Mouse (Mus musculus) neural tube, embryonic 14.5 days (tissue): ENCODE data around the gene Pax2. TPM values are rescaled to one million over a fixed set of nuclear protein-coding genes. Genes with fewer than 3 reads are reported as not detected.
A peak's percentile ranks its signal among the peaks of the same experiment; 100 is the strongest.

Experiments
- ATAC-seq: fragments of 200-750 bp; cut with Nextera tagmentation; 2 replicates; pipeline ENCODE4 v1.8.0; 2017; ENCODE audit warnings: low read depth, mild to moderate bottlenecking, moderate TSS enrichment, moderate library complexity
- H3K27ac ChIP-seq: fragments of 300-500 bp; sonication (generic); 2 replicates; pipeline ENCODE4 v1.5.1; 2014; ENCODE audit warnings: low read depth, mild to moderate bottlenecking, control low read depth, low read length, moderate library complexity, mixed read lengths
- H3K27me3 ChIP-seq: fragments of 300-500 bp; sonication (generic); 2 replicates; pipeline ENCODE4 v1.6.1; 2014; ENCODE audit warnings: low read length; ENCODE audit not compliant: control insufficient read depth, insufficient read depth
- H3K36me3 ChIP-seq: fragments of 300-500 bp; sonication (generic); 2 replicates; pipeline ENCODE4 v1.6.1; 2014; ENCODE audit warnings: low read length, mixed read lengths; ENCODE audit not compliant: control insufficient read depth, insufficient read depth
- H3K4me1 ChIP-seq: fragments of 300-500 bp; sonication (generic); 2 replicates; pipeline ENCODE4 v1.6.1; 2014; ENCODE audit warnings: low read length; ENCODE audit not compliant: control insufficient read depth, insufficient read depth
- H3K4me2 ChIP-seq: fragments of 300-500 bp; sonication (generic); 2 replicates; pipeline ENCODE4 v1.6.1; 2014; ENCODE audit warnings: mild to moderate bottlenecking, low read depth, low read length, control low read depth
- H3K4me3 ChIP-seq: fragments of 300-500 bp; sonication (generic); 2 replicates; pipeline ENCODE4 v1.5.1; 2014; ENCODE audit warnings: low read depth, low read length, control low read depth, mixed read lengths
- H3K9ac ChIP-seq: fragments of 300-500 bp; sonication (generic); replicated peaks from 2 replicates; pipeline ENCODE4 v1.6.1; 2014; ENCODE audit warnings: low read depth, mild to moderate bottlenecking, control low read depth, low read length, mixed read lengths
- H3K9me3 ChIP-seq: fragments of 300-500 bp; sonication (generic); 2 replicates; pipeline ENCODE4 v1.6.1; 2016; ENCODE audit warnings: low read length; ENCODE audit not compliant: control insufficient read depth
- WGBS: fragments of 180-500 bp; shearing (Covaris S2); extraction: QIAGEN DNeasy Blood & Tissue Kit; methylation state at CpG from one replicate; pipeline ENCODE4 v1.1.7; 2014; 5-methylcytosine and 5-hydroxymethylcytosine counted together
- polyA plus RNA-seq: library from polyadenylated mRNA; unstranded; fragments of >200 nt; fragmentation: Nextera tagmentation; extraction: Ambion mirVana; gene quantifications from 2 replicates; pipeline ENCODE4 v1.2.1, GENCODE M21; 2014

Gene Pax2
- 23.8 and 27.0 TPM in 2 replicates for polyA plus RNA-seq

DNA sequence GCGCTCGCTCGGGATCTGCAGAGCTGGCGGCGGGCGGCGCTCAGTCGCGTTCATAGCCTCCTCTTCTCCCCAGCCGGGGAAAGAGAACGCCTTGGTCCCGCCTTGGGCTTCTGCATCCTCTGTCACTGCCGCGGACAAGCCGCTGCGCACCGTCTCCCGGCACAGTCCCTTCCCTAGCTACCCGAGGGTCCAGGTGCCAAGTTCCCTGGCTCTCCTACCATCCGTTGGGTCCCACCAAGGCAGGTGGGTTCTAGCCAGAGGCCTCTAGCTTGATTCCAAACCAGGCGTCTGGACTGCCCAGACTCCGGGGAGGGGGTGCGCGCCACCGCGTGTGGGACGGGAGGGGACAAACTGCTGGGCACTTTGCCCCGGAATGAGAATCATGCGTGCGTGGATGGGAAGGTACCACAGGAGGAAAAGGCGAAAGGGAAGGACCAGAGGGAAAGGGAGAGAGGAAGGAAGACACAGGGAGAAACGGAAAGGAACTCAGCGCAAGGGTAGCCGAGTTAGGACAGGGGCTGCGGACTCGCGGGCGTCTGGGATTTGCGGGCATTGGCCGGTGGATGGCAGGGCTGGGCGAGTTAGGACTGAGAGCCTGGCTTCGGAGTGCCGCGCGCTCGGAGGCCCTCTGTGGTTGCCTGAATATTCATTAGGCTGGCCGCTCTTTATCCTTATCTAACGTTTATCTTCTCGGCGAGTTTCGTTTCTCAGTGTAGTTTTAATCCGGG, at the start of gene Pax2:
Gene Pax2 (plus strand): TSS at position 353 of the 728 bp plus-strand sequence.
- H3K9ac ChIP-seq: peak within 1 kb of the TSS; percentile 75
- H3K4me1 ChIP-seq: peaks cover 15% of the 10 kb centered on the region
- H3K4me2 ChIP-seq: peak within 1 kb of the TSS; percentile 60
- H3K27ac ChIP-seq: peak within 1 kb of the TSS; percentile 87
- H3K9me3 ChIP-seq: no peaks in the 10 kb centered on the region
- H3K4me3 ChIP-seq: peak within 1 kb of the TSS; percentile 51
- H3K36me3 ChIP-seq: no peaks in the 10 kb centered on the region
- WGBS: under 1% methylated on average over 47 of the region's 52 CpGs
- no peak for ATAC-seq
- peaks cover 25% of the 10 kb centered on the region for H3K27me3 ChIP-seq

DNA sequence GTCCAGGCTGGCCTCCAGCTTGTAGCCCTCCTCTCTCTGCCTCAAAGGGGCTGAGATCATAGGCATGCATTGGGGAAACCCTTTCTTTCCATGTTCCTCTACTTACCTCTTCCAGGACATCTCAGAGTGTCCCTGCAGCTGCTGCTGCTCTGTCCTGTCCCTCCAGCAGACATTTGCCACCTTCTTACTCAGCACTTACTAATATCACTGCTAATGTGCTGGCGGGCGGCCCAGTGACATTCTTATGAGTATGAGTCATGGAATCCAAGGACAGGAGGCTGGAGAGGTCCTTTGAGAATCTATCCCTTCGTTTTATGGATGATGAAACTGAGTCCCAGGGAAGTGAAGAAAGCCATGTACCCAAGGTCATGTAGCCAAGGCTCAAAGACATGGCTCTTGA, 47.0 kb upstream of the Pax2 start:
- H3K9me3 ChIP-seq: no peaks in the 10 kb centered on the region
- 72% methylated on average over 3 of the region's 3 CpGs for WGBS
- H3K4me1 ChIP-seq: no peaks in the 10 kb centered on the region
- H3K36me3 ChIP-seq: no peaks in the 10 kb centered on the region
- no peak overlapping the region for H3K27ac ChIP-seq
- no peak overlapping the region for H3K9ac ChIP-seq
- no peak overlapping the region for H3K4me3 ChIP-seq
- no peak for ATAC-seq
- no peak overlapping the region for H3K4me2 ChIP-seq
- H3K27me3 ChIP-seq: no peaks in the 10 kb centered on the region; the same call in 1 of the 2 replicates

DNA sequence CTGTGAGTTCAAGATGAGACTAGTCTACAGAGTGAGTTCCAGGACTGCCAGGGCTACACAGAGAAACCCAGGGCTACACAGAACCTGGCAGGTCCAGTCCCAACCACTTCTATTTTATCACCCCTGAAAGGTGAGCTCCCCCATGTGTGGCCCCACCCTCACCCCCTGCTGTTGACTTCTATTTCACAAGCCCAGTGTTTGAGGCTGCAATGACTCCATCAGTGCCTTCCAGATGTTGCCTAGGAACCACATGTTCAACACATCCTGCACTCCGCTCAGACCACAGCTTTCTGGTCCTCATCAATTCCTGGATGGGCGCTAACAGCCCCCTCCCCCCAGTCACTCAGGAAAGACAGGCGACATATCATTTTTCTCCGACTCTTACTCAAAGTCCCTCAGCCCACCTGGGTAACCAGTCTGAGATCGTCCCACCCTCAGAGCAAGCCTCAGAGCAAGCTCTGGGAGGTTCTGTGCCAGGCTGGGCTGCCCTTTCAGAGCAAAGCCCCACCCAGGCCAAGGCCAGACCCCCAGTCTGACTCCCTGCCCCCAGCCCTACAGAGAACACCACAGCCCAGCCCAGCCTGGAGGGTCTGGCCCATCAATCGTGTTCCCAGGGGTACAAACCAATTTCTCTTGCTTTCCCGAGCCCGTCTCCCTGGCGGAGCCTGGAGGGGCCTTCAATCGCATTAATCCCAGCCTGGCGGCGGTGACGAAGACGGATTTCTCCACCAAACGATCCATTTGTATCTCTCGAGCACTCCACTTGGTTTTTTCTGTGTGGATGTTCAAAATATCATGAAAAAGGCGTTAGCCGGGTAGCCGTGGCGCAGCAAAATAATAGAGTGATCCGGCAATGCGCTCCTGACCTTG, 38.9 kb upstream of the Pax2 start:
- H3K36me3 ChIP-seq: no peaks in the 10 kb centered on the region
- H3K27me3 ChIP-seq: peaks cover 15% of the 10 kb centered on the region; the same call in 1 of the 2 replicates
- H3K9ac ChIP-seq: no peak overlapping the region
- H3K27ac ChIP-seq: peak overlapping the region; percentile 35; the same call in 1 of the 2 replicates
- H3K4me3 ChIP-seq: no peak overlapping the region
- ATAC-seq: no peak
- no peak overlapping the region for H3K4me2 ChIP-seq
- H3K9me3 ChIP-seq: no peaks in the 10 kb centered on the region
- peaks cover 12% of the 10 kb centered on the region for H3K4me1 ChIP-seq
- WGBS: 47% methylated on average over 22 of the region's 22 CpGs

DNA sequence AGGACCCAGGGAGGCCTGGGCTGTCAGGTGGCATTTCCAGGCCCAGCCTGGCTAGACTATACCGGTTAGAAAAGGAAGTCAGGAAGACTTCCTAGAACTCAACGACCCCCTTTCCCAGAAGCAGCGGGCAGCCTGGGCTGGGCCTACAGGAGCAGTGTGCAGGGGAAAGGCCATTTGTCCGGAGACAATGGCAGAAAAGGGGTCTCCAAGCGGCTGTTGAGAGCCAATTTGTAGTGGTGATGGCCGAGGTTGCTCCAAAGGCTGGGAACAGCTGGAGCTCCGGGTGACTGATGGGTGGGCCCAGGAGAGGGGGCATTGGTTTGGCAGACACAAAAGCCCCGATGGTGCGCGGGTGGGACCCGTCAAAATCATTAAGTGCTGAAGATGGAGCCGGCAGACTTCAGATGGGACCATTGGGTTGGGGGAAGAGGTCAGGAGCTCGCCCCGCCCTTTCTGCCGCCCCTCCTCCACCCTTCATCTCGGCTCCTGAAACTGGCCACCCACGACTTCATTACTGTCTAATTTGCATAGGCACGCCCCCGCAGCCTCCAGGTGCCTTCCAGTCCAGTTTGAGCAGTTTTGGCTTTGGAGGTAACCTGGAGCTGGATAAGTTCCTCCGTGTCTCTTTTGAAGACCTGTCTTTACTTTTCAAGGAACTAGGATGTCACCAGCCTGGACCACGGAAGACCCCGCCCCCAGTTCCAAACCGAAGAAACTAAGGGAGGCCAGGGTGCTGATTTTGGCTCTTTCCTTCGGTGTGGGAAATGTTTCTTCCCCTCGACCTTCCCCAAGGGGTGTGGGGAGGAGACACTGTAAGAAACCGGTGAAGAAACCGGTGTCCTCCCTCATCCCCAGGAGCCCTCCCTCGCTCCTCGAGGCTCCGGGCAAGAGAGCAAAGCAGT, 36.3 kb upstream of the Pax2 start:
- H3K4me3 ChIP-seq: peak overlapping the region; percentile 18; the same call in 1 of the 2 replicates
- peaks cover 18% of the 10 kb centered on the region for H3K4me1 ChIP-seq
- no peaks in the 10 kb centered on the region for H3K36me3 ChIP-seq
- peaks cover 26% of the 10 kb centered on the region for H3K27me3 ChIP-seq
- no peaks in the 10 kb centered on the region for H3K9me3 ChIP-seq
- 3% methylated on average over 30 of the region's 30 CpGs for WGBS
- H3K4me2 ChIP-seq: peak overlapping the region; percentile 47
- ATAC-seq: no peak
- H3K9ac ChIP-seq: 0 out of 2 replicates have a peak overlapping the region, but pooled peaks have one; percentile 4
- no peak overlapping the region for H3K27ac ChIP-seq

DNA sequence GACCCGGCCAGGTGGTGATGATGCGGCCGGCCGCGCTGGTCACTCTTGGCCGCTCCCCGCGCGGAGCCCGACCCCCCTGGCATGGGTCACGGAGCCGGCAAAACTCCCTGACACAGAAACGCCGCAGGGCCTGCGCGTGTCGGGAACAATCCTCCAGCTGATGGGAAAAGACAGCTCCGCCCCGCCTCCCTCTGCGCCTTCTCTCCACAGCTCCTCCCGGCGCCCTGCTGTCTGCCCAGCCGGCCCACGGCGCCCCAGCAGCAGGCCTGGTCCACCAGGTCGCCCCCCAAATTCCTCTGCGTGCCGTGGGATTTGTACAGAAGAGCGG, 35.7 kb upstream of the Pax2 start:
- Histone ChIP-seq H3K36me3 (no peaks in the 10 kb centered on the region), H3K4me2 (peak overlapping the region; percentile 47), H3K9ac (0 out of 2 replicates have a peak overlapping the region, but pooled peaks have one; percentile 4), H3K27ac (no peak overlapping the region), H3K27me3 (peaks cover 29% of the 10 kb centered on the region), H3K4me1 (peaks cover 19% of the 10 kb centered on the region), H3K4me3 (peak overlapping the region; percentile 18; the same call in 1 of the 2 replicates), H3K9me3 (no peaks in the 10 kb centered on the region)
- WGBS: under 1% methylated on average over 29 of the region's 29 CpGs
- no peak for ATAC-seq

DNA sequence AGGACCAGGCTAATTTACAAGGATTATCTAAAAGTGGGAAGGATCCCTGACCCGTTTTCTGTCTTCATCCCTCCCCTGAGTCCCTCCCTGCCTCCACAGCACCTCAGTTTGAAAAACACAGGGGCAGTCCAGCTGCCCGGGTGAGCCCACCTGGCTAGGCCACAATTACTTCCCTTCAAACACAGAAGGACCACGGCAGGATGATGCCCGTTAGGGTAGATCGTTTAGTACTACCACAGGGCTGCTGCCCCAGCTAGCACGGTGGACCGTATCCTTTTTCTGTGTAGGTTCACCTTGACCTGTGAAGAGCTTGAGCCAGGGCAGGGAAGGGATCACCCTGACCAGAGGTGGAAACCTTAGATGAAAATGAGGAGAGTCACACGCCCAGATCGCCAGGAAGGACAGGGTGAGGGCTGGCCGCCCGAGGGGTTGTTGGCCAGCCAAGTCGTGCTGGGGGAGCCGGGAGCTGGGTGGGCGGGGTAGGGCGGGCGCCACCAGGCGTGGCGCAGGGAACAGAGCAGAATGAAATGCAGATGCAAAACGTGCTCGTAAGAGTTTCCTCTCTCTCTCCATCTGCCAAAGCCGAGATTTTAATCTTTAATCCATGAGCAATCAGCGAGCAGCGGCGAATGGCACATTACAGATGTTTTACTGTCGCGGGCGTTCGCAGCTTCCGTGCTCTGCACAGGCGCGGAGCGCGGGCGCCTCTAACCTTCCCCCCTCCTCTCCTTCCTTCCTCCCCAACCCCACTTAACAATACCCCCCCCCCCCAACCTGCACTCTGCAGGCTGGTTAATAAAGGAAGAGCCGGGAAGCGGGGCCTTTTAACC, 32.0 kb upstream of the Pax2 start:
- under 1% methylated on average over 36 of the region's 36 CpGs for WGBS
- Histone ChIP-seq H3K4me3 (peak overlapping the region; percentile 7; the same call in 1 of the 2 replicates), H3K4me1 (peaks cover 19% of the 10 kb centered on the region), H3K9me3 (no peaks in the 10 kb centered on the region), H3K9ac (peak overlapping the region; percentile 16; the same call in 1 of the 2 replicates), H3K27ac (peak overlapping the region; percentile 57), H3K27me3 (peaks cover 30% of the 10 kb centered on the region), H3K36me3 (no peaks in the 10 kb centered on the region), H3K4me2 (peak overlapping the region; percentile 42)
- ATAC-seq: peak; percentile 31; the same call in 1 of the 2 replicates

DNA sequence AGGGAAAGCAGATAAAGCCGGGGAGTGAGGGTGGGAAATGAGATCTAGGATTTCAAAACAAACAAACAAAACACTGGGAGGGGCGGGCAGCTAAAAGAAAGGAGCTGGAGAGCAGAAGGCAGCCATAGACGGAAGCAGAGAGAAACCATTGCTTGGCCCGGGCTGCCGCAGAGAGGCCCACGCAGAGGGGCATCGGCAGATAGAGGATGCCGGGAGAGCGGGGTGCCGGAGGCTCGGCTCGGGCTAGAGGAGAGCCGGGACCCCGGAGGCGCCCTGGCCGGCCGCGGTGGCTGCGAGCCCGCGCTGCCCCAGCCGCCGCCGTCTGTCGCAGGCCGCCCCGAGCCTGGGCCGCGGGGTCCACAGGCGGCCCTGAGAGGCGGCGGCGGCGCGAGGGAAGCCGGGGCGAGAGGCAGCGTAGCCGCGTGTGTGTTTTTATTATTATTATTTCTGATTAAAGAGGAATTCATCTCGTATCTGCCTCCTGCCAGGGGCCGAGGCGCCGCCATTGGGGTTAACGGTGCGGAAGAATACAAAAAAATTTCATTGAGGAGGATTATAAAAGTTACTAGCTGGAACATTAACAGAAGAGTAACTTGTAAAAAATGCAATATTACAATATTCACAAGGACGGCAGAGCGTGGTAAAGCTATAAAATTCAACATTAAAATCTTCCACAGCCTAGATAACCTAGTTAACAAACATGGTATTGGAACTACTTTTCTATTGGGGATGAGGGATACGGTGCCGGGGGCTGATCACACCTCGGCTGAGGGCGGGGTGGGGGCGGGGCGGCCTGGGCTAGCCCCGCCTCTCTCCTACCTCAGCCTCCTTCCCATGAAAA, 29.7 kb upstream of the Pax2 start:
- peak; percentile 60 for ATAC-seq
- Histone ChIP-seq H3K4me3 (peak overlapping the region; percentile 44), H3K4me2 (peak overlapping the region; percentile 63), H3K9ac (peak overlapping the region; percentile 63), H3K27ac (peak overlapping the region; percentile 36), H3K4me1 (peaks cover 8% of the 10 kb centered on the region; the same call in 1 of the 2 replicates), H3K9me3 (no peaks in the 10 kb centered on the region), H3K36me3 (no peaks in the 10 kb centered on the region), H3K27me3 (peaks cover 19% of the 10 kb centered on the region)
- 1% methylated on average over 42 of the region's 55 CpGs for WGBS
